Mouse (Mus musculus) heart, embryonic 11.5 days (tissue): ENCODE measurements around the gene Eaf1. TPM values are rescaled to one million over a fixed set of nuclear protein-coding genes. Genes with fewer than 3 reads are reported as not detected.

Source experiments
- ATAC-seq: fragments of 200-750 bp; cut with Nextera tagmentation; replicated peaks from 2 replicates; pipeline ENCODE4 v1.8.0; 2017; ENCODE audit warnings: moderate library complexity; ENCODE audit not compliant: insufficient number of reproducible peaks, low FRiP score, low TSS enrichment
- H3K27ac ChIP-seq: fragments of 300-500 bp; sonication (generic); 2 replicates; pipeline ENCODE4 v1.5.1; 2014; ENCODE audit warnings: mild to moderate bottlenecking, low read depth, low read length
- H3K27me3 ChIP-seq: fragments of 300-500 bp; sonication (generic); 2 replicates; pipeline ENCODE4 v1.6.1; 2014; ENCODE audit warnings: mild to moderate bottlenecking, low read length, mixed read lengths; ENCODE audit not compliant: control insufficient read depth, insufficient read depth
- H3K36me3 ChIP-seq: fragments of 300-500 bp; sonication (generic); 2 replicates; pipeline ENCODE4 v1.6.1; 2014; ENCODE audit warnings: mild to moderate bottlenecking, low read length, moderate library complexity, mixed read lengths; ENCODE audit not compliant: control insufficient read depth, insufficient read depth
- H3K4me1 ChIP-seq: fragments of 300-500 bp; sonication (generic); 2 replicates; pipeline ENCODE4 v1.6.1; 2014; ENCODE audit warnings: low read length; ENCODE audit not compliant: control insufficient read depth, insufficient read depth
- H3K4me2 ChIP-seq: fragments of 300-500 bp; sonication (generic); 2 replicates; pipeline ENCODE4 v1.6.1; 2014; ENCODE audit warnings: mild to moderate bottlenecking, moderate library complexity
- H3K4me3 ChIP-seq: fragments of 300-500 bp; sonication (generic); 2 replicates; pipeline ENCODE4 v1.5.1; 2014; ENCODE audit warnings: low read depth, low read length
- H3K9ac ChIP-seq: fragments of 300-500 bp; sonication (generic); 2 replicates; pipeline ENCODE4 v1.6.1; 2014; ENCODE audit warnings: mild to moderate bottlenecking, low read depth, low read length, moderate library complexity
- H3K9me3 ChIP-seq: fragments of 300-500 bp; sonication (generic); replicated peaks from 2 replicates; pipeline ENCODE4 v1.6.1; 2016; ENCODE audit warnings: low read length; ENCODE audit not compliant: control insufficient read depth
- WGBS: fragments of 180-500 bp; shearing (Covaris S2); extraction: QIAGEN DNeasy Blood & Tissue Kit; methylation state at CpG from one replicate; pipeline ENCODE4 v1.1.7; 2014; ENCODE audit not compliant: insufficient replicate concordance; 5-methylcytosine and 5-hydroxymethylcytosine counted together
- polyA plus RNA-seq: library from polyadenylated mRNA; unstranded; fragments of >200 nt; fragmentation: Nextera tagmentation; extraction: Ambion mirVana; gene quantifications from 2 replicates; pipeline ENCODE4 v1.2.1, GENCODE M21; 2014

Gene Eaf1
- polyA plus RNA-seq, 1 experiment from 2014 or later, result 16.6 TPM

GRCm38 (mm10) chr14:31555963-31556434, 61.8 kb downstream of the Eaf1 start:
- no peak for ATAC-seq
- peaks cover 4% of the 10 kb centered on the region; the same call in 1 of the 2 replicates for H3K27me3 ChIP-seq
- H3K4me3 ChIP-seq, result no peak overlapping the region
- peaks cover 17% of the 10 kb centered on the region for H3K4me1 ChIP-seq
- H3K4me2 ChIP-seq, result no peak overlapping the region
- H3K9ac ChIP-seq, result no peak overlapping the region
- H3K27ac ChIP-seq, result no peak overlapping the region
- H3K9me3 ChIP-seq, result no peaks in the 10 kb centered on the region
- no peaks in the 10 kb centered on the region for H3K36me3 ChIP-seq
- 53% methylated on average over 14 of the region's 14 CpGs for WGBS

DNA sequence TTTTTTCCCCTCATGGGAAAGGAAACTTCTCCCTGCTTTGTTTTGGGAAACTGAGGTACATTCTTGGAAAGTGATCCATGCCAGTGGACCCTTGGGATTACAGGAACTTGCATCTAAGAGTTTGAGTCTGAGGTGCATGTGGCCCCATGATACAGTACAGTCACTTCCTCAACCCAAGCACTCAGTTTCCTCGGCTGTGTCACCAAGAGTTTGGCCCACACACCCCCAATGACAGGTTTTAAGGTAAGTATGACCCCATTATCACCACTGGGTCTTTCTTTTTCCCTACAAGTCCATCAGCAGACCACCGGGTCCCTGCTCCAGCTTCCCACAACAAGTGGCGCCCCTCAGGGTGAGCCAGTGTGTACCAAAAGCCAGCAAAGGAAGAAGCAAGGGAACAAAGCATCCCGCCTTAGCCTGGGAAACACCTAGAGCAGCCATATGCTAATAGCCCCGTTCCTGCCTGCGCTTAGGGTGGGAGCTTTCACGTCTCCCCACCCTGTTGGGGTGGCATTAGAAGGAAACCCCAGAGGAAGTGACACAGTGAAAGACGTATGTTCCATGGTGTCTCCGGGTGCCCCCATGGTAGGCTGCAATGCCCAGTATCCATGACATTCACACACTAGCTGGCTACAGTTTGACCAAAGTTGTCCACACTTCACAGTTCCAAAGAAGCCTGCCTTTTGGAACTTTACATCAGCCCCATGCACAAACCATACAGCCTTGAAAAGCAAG, 62.5 kb downstream of the Eaf1 start:
- Histone ChIP-seq H3K27me3 (peaks cover 4% of the 10 kb centered on the region; the same call in 1 of the 2 replicates), H3K36me3 (no peaks in the 10 kb centered on the region), H3K27ac (no peak overlapping the region), H3K9ac (no peak overlapping the region), H3K4me1 (peaks cover 24% of the 10 kb centered on the region), H3K9me3 (no peaks in the 10 kb centered on the region), H3K4me2 (no peak overlapping the region), H3K4me3 (no peak overlapping the region)
- 80% methylated on average over 9 of the region's 9 CpGs for WGBS
- no peak for ATAC-seq

DNA sequence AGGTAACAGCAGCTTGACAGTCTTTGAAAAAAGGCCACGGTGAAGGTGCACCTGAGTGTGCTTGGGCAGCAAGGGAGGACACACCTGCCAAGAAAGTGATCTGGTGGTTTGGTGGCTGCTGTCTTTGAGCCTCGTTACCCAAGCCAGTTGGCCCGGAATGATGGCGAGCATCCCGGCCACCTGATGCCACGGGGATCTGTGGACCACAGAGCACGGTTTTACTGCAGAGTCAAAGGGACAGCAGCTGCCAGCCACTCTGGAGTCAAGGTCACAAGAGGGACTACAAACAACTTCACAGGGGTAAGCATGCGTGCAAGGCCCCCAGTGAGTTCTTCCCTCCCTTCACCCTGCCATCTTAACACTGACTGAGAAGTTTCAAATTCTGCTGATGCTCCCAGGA, 63.1 kb downstream of the Eaf1 start:
- ATAC-seq, result no peak

GRCm38 (mm10) chr14:31557784-31558183, 63.6 kb downstream of the Eaf1 start:
- no peak overlapping the region for H3K27ac ChIP-seq
- 70% methylated on average over 9 of the region's 9 CpGs for WGBS
- no peak for ATAC-seq

More for the DNA sequence above, 63.1 kb downstream of the Eaf1 start:
- H3K27ac ChIP-seq, result no peak overlapping the region
- no peak overlapping the region for H3K4me3 ChIP-seq
- peaks cover 4% of the 10 kb centered on the region; the same call in 1 of the 2 replicates for H3K27me3 ChIP-seq
- no peaks in the 10 kb centered on the region for H3K36me3 ChIP-seq
- no peaks in the 10 kb centered on the region for H3K9me3 ChIP-seq
- H3K9ac ChIP-seq, result no peak overlapping the region
- no peak overlapping the region for H3K4me2 ChIP-seq
- 79% methylated on average over 8 of the region's 8 CpGs for WGBS
- H3K4me1 ChIP-seq, result peaks cover 24% of the 10 kb centered on the region

DNA sequence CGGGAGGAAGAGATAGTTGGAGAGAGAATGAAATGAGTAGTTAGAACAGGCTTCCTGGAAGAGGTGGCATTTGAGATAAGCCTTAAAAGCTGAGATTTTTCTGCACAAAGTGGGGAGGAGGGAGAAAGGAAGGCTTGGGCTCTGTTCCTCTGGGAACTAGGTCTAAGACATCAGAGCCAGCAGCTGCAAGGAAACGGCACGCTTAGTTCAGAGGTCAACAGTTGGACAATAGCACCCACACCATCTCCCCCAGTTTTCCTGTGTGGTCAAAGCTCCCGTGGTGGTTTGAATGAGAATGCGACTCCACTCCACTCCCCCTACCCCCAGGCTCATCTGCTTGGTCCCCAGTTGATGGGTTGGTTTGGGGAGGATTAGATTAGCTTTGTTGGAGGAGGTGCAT, 65.0 kb downstream of the Eaf1 start:
- Histone ChIP-seq H3K36me3 (no peaks in the 10 kb centered on the region), H3K27me3 (peaks cover 4% of the 10 kb centered on the region; the same call in 1 of the 2 replicates), H3K4me3 (no peak overlapping the region), H3K27ac (no peak overlapping the region), H3K9me3 (no peaks in the 10 kb centered on the region), H3K4me1 (peaks cover 24% of the 10 kb centered on the region), H3K9ac (no peak overlapping the region), H3K4me2 (no peak overlapping the region)
- ATAC-seq, result no peak
- WGBS, result 41% methylated on average over 5 of the region's 5 CpGs

More at GRCm38 (mm10) chr14:31557784-31558183, 63.6 kb downstream of the Eaf1 start:
- Histone ChIP-seq H3K27me3 (peaks cover 4% of the 10 kb centered on the region; the same call in 1 of the 2 replicates), H3K4me1 (peaks cover 24% of the 10 kb centered on the region), H3K9me3 (no peaks in the 10 kb centered on the region), H3K36me3 (no peaks in the 10 kb centered on the region), H3K9ac (no peak overlapping the region), H3K4me2 (no peak overlapping the region), H3K4me3 (no peak overlapping the region)

Other genes starting within 250 kb of the Eaf1 start
- 7.4 and 8.7 TPM in 2 replicates for gene Phf7, start 243.1 kb upstream of the Eaf1 start, polyA plus RNA-seq
- 52.5 and 57.8 TPM in 2 replicates for gene Bap1, start 242.9 kb upstream of the Eaf1 start, polyA plus RNA-seq
- gene Dnah1, start 170.5 kb upstream of the Eaf1 start, polyA plus RNA-seq, result 1.5 TPM in 2 replicates
- gene Capn7, start 157.8 kb upstream of the Eaf1 start, polyA plus RNA-seq, result 35.4 and 42.2 TPM in 2 replicates
- 10.9 and 16.8 TPM in 2 replicates for gene Sh3bp5, start 58.3 kb upstream of the Eaf1 start, polyA plus RNA-seq
- 52.2 and 58.3 TPM in 2 replicates for gene Mettl6, start 641 bp downstream of the Eaf1 start, polyA plus RNA-seq
- gene Colq, start 96.9 kb downstream of the Eaf1 start, polyA plus RNA-seq, result 4.7 and 6.8 TPM in 2 replicates
- 0.84 TPM in 1 of 2 replicates, not detected in the other for gene Gm49387, start 146.5 kb downstream of the Eaf1 start, polyA plus RNA-seq
- gene Btd, start 146.6 kb downstream of the Eaf1 start, polyA plus RNA-seq, result 22.3 and 25.0 TPM in 2 replicates
- 8.5 and 16.1 TPM in 2 replicates for gene Hacl1, start 146.9 kb downstream of the Eaf1 start, polyA plus RNA-seq